Mouse (Mus musculus) left cerebral cortex, postnatal 36 days (tissue): ENCODE data around the gene Gpr35. TPM values are rescaled to one million over a fixed set of nuclear protein-coding genes. Genes with fewer than 3 reads are reported as not detected.

Experiments
- DNase-seq, 2 experiments: peaks; one replicate each; pipeline ENCODE4 v3.0.0; 2021 to 2022; ENCODE audit warnings: low spot score in 2 of 2, mixed read lengths in 1 of 2
- intact Hi-C: fragments of 180-260 bp; cut with DNase I; formaldehyde crosslinking; loops from one replicate; pipeline ENCODE4 v1.15.1; 2025
- total RNA-seq, 2 experiments: library from RNA; stranded (reverse); gene quantifications; 2 replicates each; pipeline ENCODE4 v1.2.3; 2021

The Gpr35 gene
- under 1 TPM in 1 of 2 experiments, not detected in 1; 0.77 TPM for total RNA-seq

DNA sequence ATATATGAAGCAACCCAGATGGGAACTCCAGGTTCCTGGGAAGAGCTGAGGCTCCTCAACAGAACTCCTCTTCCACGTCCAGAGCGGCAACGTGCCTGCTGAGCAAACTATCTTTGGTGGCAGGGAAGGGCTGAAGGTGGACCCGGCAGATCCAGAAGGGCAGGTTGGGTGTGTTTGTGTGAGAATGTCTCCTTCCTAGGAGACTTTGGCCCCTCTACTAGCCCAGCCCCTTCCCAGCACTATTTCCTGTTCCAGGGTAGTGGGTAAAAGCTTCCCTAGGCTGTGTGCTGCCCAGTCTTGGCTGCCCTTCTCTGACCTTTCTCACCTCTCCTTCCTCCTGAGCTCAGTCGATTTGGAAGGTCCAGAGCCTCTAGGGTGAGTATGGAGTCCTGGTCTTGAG, at the start of gene Gpr35:
Gene Gpr35, plus strand, starts transcription at position 259 of the 400 bp plus-strand sequence.
- DNase-seq, result no peak
- intact Hi-C loops, result no loop called here

DNA sequence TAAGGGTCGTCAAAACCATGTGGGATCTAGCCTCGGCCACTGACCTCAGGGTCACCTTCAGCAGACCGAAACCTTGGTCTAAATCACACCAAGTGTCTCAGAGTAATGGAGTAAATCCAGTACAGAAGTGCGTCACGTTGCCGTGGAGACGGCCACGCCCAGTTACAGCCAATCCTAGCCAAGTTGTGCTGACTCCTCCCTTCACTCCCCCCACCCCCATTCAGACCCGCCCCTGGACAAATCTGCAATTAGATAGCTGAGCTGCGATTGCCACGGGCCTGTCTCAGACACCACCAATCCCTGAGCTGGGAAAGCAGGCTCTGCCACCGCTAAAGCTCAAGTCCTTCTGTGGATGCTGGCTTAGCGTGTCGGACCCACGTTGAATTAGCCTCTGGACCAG, 47.9 kb upstream of the Gpr35 start, which contains the start of gene Ankmy1:
Gene Ankmy1, minus strand, starts transcription at position 121 of the 400 bp plus-strand sequence.
- intact Hi-C loops, result no loop called here
- DNase-seq, result peak; percentile 60 to 68

GRCm38 (mm10) chr1:92903627-92904026, 47.0 kb upstream of the Gpr35 start:
- intact Hi-C loops, result no loop called here
- no peak for DNase-seq

- no peak for DNase-seq
- intact Hi-C loops, result no loop called here
These were observed 44.9 kb upstream of the Gpr35 start for GRCm38 (mm10) chr1:92905703-92906310.

DNA sequence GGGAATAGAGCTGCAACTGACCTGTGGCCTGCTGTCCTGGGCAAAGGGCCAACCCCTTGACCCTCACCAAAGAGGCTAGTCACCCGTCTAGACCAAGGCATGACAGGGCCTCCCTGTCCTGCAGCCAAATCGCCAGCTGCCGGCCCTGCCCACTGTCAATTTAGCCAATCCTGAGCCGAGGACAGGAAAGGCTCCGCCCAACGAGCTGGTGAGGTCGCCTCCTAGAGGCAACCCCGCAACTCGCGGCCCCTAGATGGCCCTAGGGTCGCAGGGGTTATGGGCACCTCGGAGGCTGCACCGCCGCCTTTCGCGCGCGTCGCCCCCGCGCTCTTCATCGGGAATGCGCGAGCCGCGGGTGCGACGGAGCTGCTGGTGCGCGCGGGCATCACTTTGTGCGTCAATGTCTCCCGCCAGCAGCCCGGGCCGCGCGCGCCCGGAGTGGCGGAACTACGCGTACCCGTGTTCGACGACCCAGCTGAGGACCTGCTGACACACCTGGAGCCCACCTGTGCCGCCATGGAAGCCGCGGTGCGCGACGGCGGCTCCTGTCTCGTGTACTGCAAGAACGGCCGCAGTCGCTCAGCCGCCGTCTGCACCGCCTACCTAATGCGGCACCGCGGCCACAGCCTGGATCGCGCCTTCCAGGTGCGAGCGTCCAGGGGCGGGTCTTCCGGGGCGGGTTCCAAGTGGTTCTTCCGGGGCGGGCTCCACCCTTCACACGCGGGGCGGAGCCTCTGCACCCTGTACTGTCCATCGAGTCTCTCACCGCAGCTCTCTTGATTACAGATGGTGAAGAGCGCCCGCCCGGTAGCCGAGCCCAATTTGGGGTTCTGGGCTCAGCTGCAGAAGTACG, 43.7 kb upstream of the Gpr35 start, which contains the start of gene Dusp28:
Gene Dusp28, plus strand, starts transcription at position 203 of the 853 bp plus-strand sequence.
- intact Hi-C loops, result no loop called here
- DNase-seq, result peak; percentile 83 to 85

- intact Hi-C loops, result no loop called here
- DNase-seq, result no peak
These were observed 42.9 kb upstream of the Gpr35 start for GRCm38 (mm10) chr1:92907632-92908360.

DNA sequence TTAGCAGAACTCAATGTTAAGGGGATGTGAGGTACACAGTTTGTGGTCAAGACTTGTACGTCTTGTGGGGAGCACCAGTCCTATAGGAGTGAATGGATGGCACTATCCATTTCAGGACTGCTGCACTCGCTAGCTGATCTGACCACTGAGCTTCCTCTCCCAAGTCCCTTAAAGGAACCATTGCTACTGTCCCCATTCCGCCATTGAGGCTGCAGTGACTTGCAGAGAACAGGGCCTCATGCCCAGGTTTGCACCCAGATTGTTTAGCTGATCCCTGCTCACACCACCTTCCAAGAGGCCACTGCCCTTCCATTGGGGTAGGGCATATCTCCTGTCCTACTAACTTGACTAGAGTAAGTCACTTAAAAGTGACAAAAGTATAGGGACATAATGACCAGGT, 42.0 kb upstream of the Gpr35 start:
- intact Hi-C loops, result no loop called here
- DNase-seq, result no peak

GRCm38 (mm10) chr1:92909068-92909467, 41.6 kb upstream of the Gpr35 start:
- intact Hi-C loops, result no loop called here

DNA sequence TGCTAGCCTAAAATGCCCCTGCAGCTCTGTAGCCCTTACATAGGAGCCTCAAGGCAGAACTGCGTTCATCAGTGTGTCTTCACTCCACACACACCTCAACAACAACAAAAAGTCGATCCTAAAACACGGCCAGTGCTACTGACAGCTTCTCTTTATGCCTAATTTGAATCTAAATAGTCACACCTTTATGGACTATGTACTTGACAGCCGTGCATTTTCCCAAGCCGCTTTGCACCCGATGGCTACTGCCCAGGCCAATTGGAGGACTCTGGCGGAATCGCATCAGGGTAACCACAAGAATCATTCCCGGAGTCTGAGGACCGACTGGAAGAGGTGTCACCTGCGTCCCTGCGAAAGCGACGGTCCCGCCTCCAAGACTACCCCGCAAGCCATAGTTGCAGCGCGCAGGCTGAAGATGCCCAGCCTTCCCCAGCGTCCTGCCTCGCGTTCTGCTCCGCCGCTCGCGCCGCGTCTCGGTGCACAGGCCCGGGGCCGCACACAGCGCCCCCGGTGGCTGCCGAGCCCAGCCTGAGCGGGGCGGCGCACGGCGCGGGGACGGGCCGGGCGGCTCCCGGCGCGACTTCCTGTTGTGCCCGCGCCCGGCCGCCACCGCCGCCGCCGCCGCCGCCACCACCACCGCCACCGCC, 40.3 kb upstream of the Gpr35 start, which contains the start of gene Rnpepl1:
Gene Rnpepl1, plus strand, starts transcription at position 545 of the 647 bp plus-strand sequence.
- intact Hi-C loops, result no loop called here
- DNase-seq, result peak; percentile 79 to 82

More at GRCm38 (mm10) chr1:92909068-92909467, 41.6 kb upstream of the Gpr35 start:
- no peak for DNase-seq

GRCm38 (mm10) chr1:92910925-92911720, 39.5 kb upstream of the Gpr35 start:
- intact Hi-C loops, result no loop called here

DNA sequence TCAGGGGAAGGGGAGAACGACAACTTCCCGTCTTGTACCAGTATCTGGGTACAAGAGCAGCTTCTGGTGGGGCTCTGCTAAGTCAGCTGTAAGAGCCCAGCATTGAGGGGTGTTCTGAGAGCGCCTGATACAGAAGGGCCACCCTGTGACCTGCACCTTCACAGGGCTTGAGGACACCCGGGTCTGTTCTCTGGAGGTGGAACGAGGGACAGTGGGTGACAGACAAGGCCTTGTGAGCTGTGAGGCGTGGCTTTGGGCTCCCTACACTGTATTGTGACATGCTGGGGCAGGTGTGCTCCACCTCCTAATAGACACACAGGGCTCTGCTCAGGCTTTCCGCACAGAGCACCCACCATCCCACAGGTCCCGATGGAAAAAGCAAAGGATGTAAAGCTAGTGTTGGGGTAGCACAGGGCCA, 38.9 kb upstream of the Gpr35 start:
- DNase-seq, result no peak
- intact Hi-C loops, result no loop called here

More at GRCm38 (mm10) chr1:92910925-92911720, 39.5 kb upstream of the Gpr35 start:
- DNase-seq, result peak; percentile 75 to 88

DNA sequence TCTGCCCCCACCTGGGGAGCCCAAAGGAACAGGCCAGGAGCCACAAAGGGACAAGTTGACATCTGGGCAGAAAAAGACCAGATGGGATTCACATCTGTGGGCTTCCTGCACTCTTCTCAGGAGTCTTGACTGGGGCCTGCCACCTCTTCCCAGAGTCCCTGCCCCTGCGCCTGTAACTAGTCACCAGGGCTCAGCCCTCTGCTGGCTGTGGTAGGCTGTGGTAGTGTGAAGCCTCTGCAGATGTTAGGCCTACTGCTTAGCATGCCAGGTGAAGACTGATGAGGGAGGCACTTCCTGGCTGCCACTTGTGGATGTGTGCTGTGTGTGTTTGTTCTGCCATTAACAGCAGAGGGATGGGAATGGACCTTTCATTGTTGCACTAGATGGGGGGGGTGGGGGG, 38.4 kb upstream of the Gpr35 start:
- intact Hi-C loops, result no loop called here
- DNase-seq, result no peak

- intact Hi-C loops, result no loop called here
- no peak for DNase-seq
These were observed 36.4 kb upstream of the Gpr35 start for GRCm38 (mm10) chr1:92914239-92914638.

- DNase-seq, result no peak
These were observed 35.7 kb upstream of the Gpr35 start for GRCm38 (mm10) chr1:92914993-92915392.

DNA sequence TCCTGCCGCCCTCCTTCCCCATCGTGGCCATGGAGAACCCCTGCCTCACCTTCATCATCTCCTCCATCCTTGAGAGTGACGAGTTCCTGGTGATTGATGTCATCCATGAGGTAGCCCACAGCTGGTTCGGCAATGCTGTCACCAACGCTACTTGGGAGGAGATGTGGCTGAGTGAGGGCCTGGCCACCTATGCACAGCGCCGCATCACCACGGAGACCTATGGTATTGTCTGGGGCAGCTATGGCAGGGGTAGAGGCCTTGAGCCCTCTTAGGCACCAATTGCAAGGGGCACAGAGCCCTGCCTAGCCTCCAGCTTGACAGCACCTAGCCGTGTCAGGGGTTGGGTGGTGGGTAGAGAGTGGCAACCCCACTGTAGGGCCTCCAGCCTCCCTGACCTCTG, 33.9 kb upstream of the Gpr35 start:
- DNase-seq, result no peak
- intact Hi-C loops, result no loop called here

More at GRCm38 (mm10) chr1:92914993-92915392, 35.7 kb upstream of the Gpr35 start:
- intact Hi-C loops, result no loop called here

DNA sequence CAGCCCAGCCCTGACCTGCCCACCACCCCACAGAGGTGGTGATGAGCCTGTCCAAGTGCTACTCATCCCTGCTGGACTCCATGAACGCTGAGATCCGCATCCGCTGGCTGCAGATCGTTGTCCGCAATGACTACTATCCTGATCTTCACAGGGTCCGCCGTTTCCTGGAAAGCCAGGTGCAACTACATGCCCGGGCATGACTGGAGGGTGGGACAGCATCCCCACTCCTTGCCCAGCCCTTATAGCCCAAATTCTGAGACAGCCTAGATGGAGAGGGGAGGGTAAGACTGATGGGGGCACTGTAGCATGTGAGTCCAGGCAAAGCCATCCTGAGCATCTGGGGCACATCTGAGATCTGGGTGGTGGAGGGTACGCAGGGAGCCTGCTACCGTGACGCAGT, 31.5 kb upstream of the Gpr35 start:
- DNase-seq, result no peak
- intact Hi-C loops, result no loop called here

- intact Hi-C loops, result no loop called here
- no peak for DNase-seq
These were observed 30.9 kb upstream of the Gpr35 start for GRCm38 (mm10) chr1:92919775-92920174.

DNA sequence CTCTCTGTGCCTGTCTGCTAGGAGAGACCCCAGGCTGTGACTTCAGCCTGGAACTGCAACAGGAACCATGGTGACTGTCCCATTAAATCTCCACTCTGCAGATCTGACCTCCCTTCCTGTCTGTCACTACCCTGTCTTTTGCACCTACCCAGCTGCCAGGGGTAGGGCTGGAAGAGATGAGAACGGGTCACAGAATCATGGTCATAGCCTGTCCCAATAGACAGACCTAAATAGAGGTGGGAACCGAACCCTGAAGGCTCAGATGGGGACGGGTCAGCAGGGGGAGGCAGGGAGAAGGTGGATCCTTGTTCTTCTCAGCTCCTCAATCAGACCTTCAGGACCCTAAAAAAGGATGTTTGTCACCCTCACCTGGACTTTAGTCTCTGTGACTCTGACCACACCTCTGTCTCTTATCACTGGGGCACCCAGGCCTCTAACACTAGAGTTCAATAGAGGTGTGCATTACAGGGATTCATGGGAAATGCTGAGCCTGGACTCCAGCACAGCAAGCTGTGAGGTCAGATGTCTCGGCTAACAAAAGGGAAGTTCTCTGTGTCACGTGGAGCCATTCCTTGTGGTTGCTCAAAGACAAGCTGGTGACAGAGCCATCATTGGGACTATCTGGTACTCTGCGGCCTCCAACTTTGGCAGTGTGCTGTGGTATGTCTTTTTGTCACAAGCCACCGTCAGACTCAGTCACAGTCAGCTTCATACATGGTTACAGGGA, 30.0 kb upstream of the Gpr35 start:
- DNase-seq, result no peak
- intact Hi-C loops, result no loop called here
